Mouse (Mus musculus): Measurements from ENCODE around the gene Aldh1a1.
"Not testable (repeated sequence)": the region's sequence is repeated elsewhere in the genome, so short reads cannot be mapped to it uniquely, and the experiment has no call there.

Gene Aldh1a1

DNA sequence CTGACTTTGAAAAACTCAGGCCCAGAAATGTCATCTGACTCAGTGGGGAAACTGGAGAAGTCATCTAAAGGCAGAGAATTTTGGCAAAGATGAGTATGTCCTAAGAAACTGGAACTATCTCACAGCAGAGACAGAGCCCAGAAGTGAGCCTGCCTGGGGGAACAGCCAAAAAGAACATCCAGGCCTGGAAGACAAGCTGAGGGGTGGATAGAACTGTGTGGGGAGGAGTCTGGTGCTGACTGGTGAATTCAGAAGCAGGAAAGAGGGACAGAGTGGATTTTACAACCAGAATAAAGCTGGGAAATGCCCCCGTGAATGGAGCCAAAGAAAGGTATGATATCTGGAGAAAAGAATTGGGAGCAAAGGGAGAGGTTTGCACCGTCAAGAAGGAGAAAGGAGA is at the start of gene Aldh1a1:
Aldh1a1 (plus strand) TSS at position 225 of the 400 bp plus-strand sequence.
- no peak for DNase-seq (ENCODE audit: low read depth, low spot score)

DNA sequence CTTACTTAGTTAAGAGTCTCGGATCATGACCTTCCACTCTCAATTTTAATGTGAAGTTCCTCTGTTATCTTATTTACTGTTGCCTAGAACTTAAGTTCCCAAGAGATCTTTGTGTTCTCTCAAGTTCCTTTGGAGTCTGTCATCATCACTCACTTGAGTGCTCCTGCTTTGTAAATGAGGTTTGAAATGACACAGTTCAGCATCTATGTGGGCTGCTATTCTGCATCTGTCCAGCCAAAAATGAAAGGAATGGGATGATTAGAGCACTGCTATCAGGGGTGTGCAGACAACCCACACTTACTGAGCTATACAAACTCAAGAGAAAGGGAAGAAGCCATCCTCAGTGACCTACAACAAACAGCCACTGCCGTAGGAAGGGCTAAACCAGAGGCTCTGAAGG is 44.7 kb upstream of the Aldh1a1 start:
- DNase-seq (ENCODE audit: low read depth, low spot score): no peak

DNA sequence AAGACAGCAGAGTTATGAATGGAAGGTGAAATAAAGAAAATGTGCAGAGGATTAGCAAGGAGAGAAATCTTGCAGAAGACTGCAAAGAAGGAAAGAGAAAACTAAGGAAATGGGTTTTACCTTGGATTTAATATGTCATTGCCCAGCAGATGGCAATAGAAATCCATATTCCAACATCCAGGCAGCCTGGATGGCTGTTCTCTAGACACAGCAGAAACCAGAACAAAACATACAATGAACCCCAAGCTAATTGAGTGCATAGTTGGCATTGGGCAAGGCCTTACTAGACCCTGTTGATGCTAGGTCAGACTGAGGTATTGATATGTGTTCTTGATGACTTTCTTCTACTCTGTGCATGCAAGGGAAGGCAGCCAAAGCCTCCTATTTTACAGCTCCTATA is 43.0 kb upstream of the Aldh1a1 start:
- DNase-seq (ENCODE audit: low read depth, low spot score): no peak

DNA sequence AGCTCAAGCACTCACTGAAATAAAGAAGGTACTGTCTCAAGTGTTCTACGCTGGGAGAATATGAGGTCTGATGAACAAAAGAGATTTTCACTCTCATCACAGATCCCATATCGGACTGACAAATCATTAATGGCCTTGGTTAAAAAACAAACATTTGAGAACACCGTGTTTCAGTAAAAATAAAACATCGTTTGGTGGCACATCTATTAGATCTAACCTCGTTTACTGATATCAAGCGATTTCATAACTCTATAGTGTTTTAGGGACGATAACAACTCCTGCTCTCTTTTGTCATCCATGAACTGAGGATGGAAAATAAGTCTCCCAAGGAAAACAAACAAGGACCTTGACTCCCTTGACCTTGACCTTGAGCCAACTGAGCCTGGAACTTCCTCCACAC is 41.5 kb upstream of the Aldh1a1 start:
- no peak for DNase-seq (ENCODE audit: low read depth, low spot score)

DNA sequence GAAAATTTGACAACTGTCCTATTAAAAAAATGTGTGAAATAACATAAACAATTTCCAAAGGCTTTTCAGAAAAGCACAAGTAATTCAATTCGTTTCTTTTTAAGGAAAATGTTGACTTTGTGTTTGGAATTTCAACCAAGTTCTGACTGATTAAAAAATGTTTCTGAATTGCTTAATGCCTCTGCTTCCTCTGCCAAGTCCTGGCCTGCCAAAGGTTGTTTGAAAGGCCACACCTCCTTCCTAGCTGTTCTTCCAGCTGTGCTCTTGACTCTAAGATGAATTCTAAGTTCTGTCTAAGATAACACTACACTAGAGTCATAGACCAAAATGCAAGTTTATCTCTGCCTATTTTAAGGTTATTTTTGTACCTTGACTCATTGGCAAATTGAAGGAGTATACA is 8.0 kb upstream of the Aldh1a1 start:
- no peak for DNase-seq (ENCODE audit: low read depth, low spot score)

DNA sequence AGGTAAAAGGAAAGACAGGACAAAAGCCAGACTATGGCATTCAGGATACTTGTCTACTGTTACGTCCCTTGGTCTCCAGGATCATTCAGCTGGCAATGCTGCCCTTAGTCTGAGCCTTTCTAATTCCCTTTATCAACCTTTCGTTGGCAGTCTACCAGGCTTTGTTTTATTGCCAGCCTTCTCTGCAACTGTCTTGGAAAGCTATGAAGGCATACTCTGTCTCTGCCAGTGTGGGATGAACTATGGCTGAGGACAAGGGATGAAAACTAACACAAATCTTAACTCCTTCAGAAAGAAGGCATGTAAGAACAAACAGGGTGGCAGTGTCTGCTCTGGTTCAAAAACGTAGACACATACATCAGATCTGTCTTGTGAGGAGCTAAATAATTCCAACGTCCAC is 565 bp upstream of the Aldh1a1 start:
- DNase-seq (ENCODE audit: low read depth, low spot score): no peak

DNA sequence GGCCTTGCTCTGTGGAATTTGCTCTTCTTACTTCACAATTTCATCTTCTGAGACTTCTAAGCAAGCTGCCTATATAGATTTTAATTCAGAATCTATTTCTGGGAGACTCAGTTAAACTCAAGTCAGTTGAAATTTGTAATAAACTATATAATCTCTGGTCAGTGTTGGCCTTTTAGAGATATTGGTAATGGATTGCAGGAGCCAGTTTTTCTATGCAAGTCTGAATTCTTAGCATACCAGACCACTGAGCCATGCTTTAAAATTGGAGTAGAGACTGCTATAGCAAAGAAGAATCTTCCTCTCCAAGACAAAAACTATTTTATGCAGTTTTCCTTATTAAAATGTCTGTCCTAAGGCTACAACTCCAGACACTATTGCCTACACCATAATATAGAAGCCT is 4.0 kb downstream of the Aldh1a1 start:
- no peak for DNase-seq (ENCODE audit: low read depth, low spot score)

DNA sequence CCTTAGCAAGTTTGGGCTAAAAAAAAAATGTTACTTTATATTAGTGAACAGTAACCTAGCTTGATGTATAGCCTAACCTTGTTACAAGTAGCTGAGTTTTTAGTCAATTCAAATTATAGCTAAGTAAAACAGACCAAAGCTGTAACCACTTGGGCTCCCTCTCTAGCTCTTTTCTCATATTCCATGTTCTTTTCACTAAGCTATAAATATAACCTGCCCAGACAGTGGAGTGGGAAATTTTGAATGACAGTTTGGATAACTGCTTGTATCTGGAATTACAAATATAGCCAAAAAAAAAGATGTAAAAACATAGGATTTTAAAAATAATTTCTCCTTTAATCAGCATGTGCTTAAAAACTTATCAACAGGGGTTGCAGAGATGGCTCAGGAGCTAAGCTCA is 12.8 kb downstream of the Aldh1a1 start:
- DNase-seq (ENCODE audit: low read depth, low spot score): no peak

DNA sequence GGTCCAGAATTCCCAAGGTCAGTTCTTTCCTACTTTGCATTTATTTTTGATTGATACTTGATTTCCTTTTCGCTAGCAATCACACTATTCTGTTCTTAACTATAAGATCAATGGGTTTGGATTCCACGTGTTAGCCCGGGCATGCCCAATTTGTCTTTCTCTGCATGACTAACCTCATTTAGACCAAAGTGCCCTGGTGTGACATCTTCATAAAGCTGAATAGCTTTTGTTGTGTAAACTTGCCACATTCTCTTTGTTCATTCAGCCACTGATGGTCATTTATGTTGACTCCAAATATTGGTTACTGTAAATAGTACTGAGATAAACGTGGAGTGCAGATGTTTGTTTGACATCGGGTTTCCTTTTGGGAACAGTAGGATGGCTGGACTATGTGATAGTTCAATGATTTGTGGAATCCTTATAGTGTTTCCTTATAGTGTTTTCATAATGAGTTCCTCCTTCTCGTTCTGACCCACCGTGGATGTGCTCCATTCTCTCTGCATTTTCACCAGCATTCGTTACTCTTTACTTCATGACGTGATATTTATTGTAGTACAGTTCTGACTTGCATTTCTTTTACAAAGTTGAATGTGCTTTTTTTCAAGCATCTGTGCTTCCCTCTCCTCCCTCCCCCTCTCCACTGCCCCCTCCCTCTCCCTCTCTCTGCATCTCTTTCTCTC is 14.6 kb downstream of the Aldh1a1 start:
- no peak for DNase-seq (ENCODE audit: low read depth, low spot score)

DNA sequence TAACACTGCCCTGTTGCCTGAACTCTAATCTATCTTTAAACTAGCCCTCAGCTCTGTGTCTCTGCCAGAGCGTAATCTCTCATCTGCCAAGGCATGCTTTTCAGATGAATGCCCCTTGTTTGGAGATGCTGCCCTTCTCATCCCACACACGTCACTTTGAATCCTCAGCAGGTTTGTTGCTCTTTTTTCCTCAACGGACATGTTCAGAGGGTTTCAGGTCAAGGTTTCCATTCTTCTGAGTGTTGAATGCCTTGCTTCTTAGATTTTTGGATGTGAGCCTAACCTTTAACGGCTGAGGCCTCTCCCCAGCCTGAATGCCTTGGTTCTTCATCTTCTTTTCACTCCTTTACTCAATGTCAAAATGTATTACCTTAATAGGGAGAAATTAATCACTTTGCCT is 16.1 kb downstream of the Aldh1a1 start:
- no peak for DNase-seq (ENCODE audit: low read depth, low spot score)

DNA sequence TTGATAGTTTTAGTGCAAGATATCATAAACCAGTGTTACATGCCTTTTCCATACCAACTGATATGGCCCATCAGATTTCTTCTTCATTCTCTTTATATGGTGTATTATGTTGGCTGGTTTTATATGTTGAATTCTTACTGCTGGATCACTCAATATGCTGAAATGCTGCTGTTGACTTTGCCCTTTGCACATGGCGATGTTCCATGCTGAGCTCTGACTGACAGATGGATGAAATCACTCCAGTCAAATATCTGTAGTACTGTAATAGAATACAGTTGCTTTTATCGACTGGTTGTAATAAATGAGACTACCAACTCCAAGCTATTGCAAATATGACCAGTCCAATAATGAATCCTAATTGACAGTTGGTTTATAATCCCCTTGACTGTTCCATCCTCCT is 19.5 kb downstream of the Aldh1a1 start:
- DNase-seq (ENCODE audit: low read depth, low spot score): no peak

DNA sequence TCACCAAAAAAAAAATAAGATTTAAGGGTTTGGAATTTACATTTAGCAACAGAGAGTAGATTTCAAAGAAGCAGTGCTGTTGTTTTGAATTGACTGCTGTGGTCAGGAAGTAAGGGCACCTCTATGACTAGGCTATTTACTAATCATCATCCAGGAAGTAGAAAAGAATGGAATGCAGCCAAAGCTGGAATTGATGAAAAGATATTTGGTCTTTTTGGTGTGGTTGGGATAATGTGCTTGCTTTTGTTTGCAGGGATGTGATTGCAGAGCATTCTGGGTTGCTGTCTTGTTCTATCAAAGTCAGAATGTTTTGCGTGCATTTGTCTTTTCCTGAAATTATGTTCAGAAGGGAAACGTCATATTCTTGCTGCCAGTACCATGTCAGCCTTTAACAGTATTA is 20.7 kb downstream of the Aldh1a1 start:
- no peak for DNase-seq (ENCODE audit: low read depth, low spot score)

DNA sequence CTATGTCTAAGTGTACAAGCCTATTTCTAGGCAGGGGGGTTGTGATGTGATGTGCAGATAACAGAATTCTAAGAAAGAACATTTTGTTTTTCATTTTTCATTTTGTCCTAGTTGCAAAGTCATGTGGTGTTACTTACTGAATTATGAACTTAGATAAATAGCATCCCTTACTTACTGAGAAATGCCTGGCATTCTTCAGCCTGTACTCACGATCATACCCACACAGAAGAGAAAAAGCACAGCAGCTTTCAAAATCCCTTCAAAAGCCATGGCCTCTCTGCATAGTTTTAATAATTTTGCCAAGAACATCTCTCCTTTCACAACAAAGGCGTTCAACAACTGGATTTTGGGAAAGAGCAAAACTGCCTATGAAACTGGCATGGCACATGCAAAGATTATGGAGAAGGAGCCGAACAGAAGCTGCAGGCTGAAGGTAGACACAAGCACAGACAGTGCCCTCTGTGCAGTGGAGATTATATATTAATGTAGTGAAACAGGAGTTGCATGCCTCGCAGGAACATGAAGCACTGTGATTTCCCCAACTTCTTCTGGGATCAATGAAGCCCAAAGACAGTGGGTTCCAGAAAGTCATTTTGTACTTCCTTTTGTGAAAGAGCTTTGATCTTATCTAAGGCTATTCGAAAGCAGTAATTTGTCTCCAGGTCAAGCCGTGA is 21.3 kb downstream of the Aldh1a1 start:
- DNase-seq (ENCODE audit: low read depth, low spot score): no peak

DNA sequence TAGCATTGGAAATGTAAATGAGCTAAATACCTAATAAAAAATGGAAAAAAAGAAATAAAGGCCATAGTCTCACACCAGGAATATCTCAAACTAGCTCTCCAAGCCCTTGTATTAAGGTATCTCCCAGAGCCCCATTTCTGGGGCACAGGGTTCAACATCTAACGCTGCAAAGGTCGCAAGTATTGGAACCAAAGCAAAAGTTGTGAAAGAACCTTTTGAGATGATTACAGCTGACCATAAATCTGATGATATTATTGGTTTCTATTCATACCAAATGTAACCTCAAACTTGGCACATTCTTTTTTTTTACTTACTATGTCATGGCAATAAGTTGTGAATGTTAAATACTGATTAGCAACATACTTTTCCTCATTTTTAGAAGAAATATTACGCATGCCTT is 24.0 kb downstream of the Aldh1a1 start:
- no peak for DNase-seq (ENCODE audit: low read depth, low spot score)

DNA sequence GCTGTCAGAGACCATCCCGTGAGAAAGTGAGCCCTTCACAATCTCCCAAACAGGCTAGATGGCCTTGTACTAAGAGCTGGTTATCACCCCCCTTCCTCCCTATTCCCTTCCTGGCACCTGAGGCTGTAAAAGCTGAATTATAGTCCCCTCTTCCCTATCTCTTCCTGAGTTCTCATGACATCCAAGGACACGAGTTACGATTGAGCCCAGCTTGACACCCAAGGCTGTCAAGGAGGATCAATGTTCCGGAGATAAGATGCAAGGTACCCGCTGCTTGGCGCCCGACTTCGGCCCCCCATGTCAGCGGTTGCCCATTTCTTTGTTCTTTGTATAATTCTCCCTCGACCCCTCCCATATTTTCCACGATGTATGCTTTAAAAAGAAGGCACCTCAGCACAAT is 36.6 kb downstream of the Aldh1a1 start:
- not testable (repeated sequence) for DNase-seq (ENCODE audit: low read depth, low spot score)

DNA sequence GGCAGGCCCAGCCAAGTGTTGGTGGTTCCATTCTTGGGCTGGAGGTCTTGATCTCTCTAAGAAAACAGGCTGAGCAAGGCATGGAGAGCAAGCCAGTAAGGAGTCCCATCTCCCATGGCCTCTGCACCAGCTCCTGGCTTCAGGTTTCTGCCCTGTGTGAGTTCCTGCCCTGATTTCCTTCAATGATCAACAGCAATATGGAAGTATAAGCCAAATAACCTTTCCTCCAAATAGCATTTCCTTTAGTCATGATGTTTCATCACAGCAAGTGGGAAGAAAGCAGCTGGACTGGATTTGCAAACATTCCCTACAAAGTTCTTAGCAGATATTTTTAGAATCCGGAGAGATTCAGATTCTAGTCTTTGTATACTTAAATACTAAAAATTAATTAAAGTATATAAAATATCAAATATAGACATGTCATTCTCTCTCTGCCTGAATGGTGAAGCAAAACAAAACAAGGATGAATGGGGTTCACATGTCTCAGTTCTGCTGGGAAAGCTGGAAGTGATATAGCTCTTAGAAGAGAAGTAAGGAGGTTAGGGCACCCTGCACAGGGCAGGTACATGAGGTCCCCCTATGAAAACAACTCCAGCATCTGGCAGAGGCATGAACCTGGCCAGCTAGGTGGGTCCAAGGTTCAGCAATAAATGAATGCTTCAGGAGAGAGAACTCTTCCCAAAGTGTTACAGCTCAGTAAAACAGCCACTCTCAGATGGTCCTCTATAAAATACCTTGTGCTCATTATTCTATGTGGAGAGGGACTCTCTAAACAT is 37.6 kb downstream of the Aldh1a1 start:
- no peak for DNase-seq (ENCODE audit: low read depth, low spot score)

DNA sequence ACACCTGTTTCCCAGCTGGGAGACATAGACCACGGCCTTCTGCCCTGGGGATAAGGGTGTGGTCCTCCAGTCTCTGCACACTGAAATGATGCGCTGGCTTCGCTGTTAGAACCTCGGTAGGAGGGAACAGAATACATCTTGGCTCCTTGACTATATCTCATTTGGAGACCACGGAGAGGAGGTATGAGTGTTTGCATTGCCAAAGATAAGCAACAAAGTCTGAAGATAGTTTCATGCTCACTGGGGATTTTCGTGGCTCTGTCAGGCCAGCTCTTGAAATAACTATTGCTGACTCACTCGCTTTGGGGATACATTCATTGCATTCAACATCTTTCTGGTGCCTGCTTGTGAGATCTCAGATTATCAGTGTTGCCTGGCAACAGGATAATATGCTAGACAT is 44.0 kb downstream of the Aldh1a1 start:
- no peak for DNase-seq (ENCODE audit: low read depth, low spot score)

DNA sequence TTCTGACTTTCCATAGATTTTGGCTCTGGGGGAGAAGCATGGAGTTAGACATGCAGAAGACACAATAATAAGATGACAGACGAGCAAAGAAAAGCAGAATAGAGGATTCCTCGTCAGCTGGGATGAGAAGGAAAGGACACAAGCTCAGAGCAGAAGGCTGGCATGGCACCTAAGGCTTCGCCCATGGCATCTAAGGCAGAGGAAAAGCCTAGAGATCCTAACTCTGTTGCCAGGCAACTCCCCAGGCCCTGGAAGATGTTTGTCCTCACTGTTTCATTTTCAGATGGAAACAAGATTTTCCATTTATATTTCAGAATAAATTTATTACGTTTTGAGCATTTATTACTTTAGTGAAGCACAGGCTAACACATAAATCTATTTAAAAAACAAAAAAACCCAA is 48.5 kb downstream of the Aldh1a1 start:
- DNase-seq (ENCODE audit: low read depth, low spot score): no peak

DNA sequence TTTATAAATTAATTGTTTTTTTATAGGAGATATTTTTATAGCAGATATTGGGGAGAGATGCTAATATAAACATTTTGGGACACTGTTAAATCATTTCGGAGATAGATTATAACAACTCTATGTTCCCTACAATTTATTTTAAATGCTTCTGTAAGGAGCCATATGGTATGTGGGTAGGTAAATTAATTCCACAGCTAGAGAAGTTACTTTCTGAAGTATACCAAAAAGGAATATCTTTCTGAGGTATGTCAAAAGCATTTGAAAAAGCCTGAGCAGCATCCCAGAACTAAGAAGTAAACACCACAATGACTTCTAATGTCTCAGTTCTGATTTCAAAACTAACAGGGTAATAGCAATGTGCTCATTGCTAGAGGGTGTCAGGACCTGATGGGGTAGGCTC is 49.4 kb downstream of the Aldh1a1 start:
- DNase-seq (ENCODE audit: low read depth, low spot score): no peak

DNA sequence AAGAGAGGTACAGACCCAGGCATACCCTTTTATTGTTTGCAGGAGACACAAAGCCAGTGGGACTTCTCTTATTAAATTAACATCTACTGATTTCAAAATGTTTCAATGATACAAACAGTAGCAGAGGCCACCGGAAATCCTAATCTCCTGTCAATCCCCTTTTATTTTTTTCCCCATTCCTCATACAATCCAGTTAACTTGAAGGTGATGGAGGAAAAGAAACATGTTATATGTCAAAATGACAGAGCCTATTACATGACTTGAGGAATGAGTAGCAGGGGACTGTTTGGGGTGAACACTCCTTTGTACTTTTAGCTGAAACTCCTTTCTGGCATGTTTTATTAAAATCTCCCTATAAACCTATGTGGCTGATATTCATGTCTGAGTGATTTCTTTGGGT is 51.3 kb downstream of the Aldh1a1 start:
- no peak for DNase-seq (ENCODE audit: low read depth, low spot score)

DNA sequence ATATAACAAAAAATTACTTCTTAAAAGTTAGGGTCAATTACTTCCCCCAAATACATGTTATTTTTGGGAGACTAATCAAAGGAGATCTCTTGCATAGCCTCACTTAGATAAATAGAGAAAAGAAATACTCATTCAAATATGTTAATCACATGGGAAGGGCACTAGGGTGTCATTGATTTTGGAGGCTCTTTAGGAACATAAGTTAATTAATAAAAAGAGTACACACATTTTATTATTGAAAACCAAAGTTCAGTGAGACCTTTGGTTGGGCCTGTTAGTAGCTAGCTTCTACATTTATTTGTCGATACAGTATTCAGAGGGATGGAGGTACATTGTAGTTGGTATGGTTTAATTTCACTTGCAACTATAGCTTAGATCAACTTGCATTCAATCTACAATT is 52.4 kb downstream of the Aldh1a1 start:
- DNase-seq (ENCODE audit: low read depth, low spot score): no peak

DNA sequence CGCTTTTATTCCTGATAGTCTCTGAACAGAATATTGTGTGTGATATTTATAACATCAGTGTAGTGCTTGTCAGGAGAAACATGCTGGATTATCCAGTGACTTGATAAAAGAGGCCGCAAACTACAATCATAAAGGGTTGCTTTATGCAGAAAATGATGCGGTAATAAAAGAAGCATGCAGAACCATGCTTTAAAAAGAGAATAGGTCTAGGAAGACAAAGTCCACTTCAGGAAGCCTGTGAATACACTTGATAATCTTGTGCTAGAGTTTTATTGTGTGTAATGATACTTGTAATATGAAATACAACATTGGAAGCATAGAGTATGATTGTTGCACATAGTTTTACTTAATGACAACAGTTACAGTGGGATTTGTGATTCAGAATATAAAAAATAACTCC is 54.5 kb downstream of the Aldh1a1 start:
- DNase-seq (ENCODE audit: low read depth, low spot score): no peak

DNA sequence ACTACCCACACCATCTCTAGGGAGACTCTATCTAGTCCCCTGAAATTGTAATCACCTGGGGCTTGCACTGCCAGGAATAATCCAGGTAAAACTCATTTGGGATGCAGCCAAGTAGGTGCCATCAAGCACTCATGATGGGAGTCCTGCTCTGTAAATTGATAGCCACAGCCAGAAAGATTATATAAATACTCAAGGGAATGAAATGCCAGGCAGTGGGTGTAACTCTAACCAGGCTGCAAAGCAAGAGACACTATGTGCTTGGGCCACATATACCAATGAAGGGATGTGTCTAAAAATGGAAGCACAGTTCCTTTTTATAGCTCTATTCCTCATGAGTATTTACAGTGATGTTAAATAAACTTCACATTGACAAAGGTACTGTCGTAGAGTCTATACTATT is 56.9 kb downstream of the Aldh1a1 start:
- no peak for DNase-seq (ENCODE audit: low read depth, low spot score)

Data from CD4-positive, CD25-positive, alpha-beta regulatory T cell, adult 2 months (primary cell).